Mouse (Mus musculus): ENCODE measurements around the gene Tspan13.

Gene Tspan13

DNA sequence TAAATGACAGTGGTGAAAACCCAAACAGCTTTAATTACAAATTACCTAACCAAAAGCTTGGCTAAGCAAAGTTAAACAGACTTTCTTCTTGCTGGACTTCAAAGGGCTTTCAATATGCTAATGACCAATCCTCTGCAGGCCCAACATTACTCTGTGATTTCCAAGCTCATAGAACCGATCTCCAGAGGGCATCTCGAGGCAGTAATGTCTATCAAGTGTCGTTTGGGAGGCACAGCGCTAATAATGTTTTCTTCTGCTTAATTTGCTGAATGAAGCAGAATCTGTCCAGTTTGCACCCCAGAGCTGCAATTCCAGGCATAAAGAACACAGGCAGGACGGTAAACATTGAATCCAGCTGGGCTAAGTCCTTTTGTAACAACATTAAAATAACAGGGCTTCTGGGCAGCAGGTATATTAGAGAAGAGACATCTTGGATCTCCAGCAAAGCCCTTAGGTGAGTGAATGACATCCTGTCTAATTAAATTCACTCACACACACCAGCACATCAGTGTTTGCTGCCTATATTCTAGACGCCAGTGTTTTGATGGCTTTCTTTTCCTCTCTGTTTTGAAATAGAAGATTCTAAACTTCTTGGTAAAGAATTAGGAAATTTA lies 64.6 kb downstream of the Tspan13 start:
- DNase-seq (ENCODE audit: low spot score) = no peak

DNA sequence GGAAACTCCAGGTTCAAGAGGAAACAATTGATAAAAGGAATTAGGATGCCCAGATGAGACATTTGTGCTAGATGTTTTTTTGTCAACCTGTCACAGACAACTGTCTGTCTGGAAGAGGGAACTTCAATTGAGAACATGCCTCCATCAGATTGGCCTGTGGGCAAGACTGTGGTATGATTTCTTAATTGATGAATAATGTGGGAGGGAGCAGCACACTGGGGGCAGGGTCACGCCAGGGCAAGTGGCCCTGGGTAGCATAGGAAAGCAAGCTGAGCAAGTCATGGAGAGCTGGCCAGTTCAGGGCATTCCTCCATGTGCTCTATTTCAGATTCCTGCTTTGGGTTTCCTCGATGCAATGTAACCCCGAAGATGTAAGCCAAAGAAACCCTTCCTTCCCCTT lies 66.4 kb downstream of the Tspan13 start:
- no peak for DNase-seq (ENCODE audit: low spot score)

GRCm38 (mm10) chr12:35966768-35967141 lies 75.5 kb downstream of the Tspan13 start:
- DNase-seq (ENCODE audit: low spot score) = no peak

DNA sequence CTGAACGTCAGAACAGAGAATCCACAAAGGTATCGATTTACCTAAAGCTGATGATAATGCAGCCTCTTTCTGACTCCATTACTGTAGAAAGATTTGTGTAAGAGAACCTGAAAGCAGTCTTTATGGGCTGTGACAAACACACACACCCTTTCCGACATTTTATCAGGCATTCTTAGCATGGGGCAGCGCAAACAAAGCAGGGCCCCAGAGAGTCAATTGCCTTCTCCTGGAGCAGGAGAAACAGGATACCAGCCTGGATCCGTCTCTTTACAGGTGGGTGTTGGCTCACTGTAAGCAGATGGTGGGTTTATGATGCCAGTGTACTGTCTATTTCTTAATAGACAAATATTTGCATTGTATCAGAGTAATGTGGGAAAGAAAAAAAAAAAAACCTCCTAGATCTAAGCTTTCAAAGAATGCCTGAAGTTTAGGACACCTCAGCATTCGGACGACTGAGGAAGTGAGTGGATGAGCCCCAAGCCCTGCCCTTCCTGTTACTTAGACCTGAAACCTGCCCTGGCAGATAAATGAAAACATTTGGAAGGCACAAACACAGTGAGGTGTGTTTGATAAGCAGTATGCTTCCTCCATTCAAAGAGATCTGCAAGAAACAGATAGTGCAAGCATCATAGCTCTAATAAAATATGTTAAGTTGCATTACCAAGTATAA lies 76.1 kb downstream of the Tspan13 start:
- no peak for DNase-seq (ENCODE audit: low spot score)

All from ovary, postnatal 14 days (tissue).